Mouse (Mus musculus) c-Kit-positive CD71-positive TER-119-positive erythroid progenitor cells, embryonic 14.5 days (primary cell): ENCODE data around the gene Cyp4f16.
A peak's percentile ranks its signal among the peaks of the same experiment; 100 is the strongest.
"Not testable (repeated sequence)": the region's sequence is repeated elsewhere in the genome, so short reads cannot be mapped to it uniquely, and the experiment has no call there.

Source experiments
- DNase-seq: peaks from one replicate; pipeline ENCODE4 v3.0.0-alpha.2; 2013; ENCODE audit warnings: low spot score

The Cyp4f16 gene

GRCm38 (mm10) chr17:32536051-32536866 lies at the start of gene Cyp4f16:
TSS of gene Cyp4f16 (plus strand) at chr17:32536558.
- peak; percentile 14 for DNase-seq

GRCm38 (mm10) chr17:32492349-32492980 lies 43.9 kb upstream of the Cyp4f16 start:
- DNase-seq: peak; percentile 17

GRCm38 (mm10) chr17:32494601-32495000 lies 41.8 kb upstream of the Cyp4f16 start:
- DNase-seq: peak; percentile 54

GRCm38 (mm10) chr17:32500511-32500910 lies 35.8 kb upstream of the Cyp4f16 start:
- not testable (repeated sequence) for DNase-seq

GRCm38 (mm10) chr17:32501051-32501450 lies 35.3 kb upstream of the Cyp4f16 start:
- DNase-seq: no peak

GRCm38 (mm10) chr17:32503111-32503510 lies 33.2 kb upstream of the Cyp4f16 start:
- no peak for DNase-seq

- DNase-seq: no peak
Observed at GRCm38 (mm10) chr17:32505851-32506728, 30.3 kb upstream of the Cyp4f16 start, which contains the start of gene Cyp4f17. TSS of gene Cyp4f17 (plus strand) at chr17:32506050.

- no peak for DNase-seq
Observed at GRCm38 (mm10) chr17:32506729-32507245, 29.6 kb upstream of the Cyp4f16 start.

GRCm38 (mm10) chr17:32516126-32516525 lies 20.2 kb upstream of the Cyp4f16 start:
- no peak for DNase-seq

- DNase-seq: no peak
Observed at GRCm38 (mm10) chr17:32521981-32522380, 14.4 kb upstream of the Cyp4f16 start.

GRCm38 (mm10) chr17:32522386-32522785 lies 14.0 kb upstream of the Cyp4f16 start:
- no peak for DNase-seq

GRCm38 (mm10) chr17:32522816-32523215 lies 13.5 kb upstream of the Cyp4f16 start:
- DNase-seq: no peak

GRCm38 (mm10) chr17:32523895-32524294 lies 12.5 kb upstream of the Cyp4f16 start:
- DNase-seq: no peak

- not testable (repeated sequence) for DNase-seq
Observed at GRCm38 (mm10) chr17:32526341-32526740, 10.0 kb upstream of the Cyp4f16 start.

- DNase-seq: no peak
Observed at GRCm38 (mm10) chr17:32527748-32528147, 8.6 kb upstream of the Cyp4f16 start.

- DNase-seq: peak; percentile 77
Observed at GRCm38 (mm10) chr17:32528408-32529337, 7.7 kb upstream of the Cyp4f16 start.

- not testable (repeated sequence) for DNase-seq
Observed at GRCm38 (mm10) chr17:32532356-32532755, 4.0 kb upstream of the Cyp4f16 start.

- no peak for DNase-seq
Observed at GRCm38 (mm10) chr17:32534068-32534467, 2.3 kb upstream of the Cyp4f16 start.

- no peak for DNase-seq
Observed at GRCm38 (mm10) chr17:32536867-32537250, 501 bp downstream of the Cyp4f16 start.

GRCm38 (mm10) chr17:32544792-32545191 lies 8.4 kb downstream of the Cyp4f16 start:
- not testable (repeated sequence) for DNase-seq

- DNase-seq: not testable (repeated sequence)
Observed at GRCm38 (mm10) chr17:32550377-32550776, 14.0 kb downstream of the Cyp4f16 start.
